Mouse (Mus musculus) testis, adult 2 months (tissue): Measurements from ENCODE around the gene Ralgds. TPM values are rescaled to one million over a fixed set of nuclear protein-coding genes. Genes with fewer than 3 reads are reported as not detected.

Source experiments
- H3K27ac ChIP-seq: fragments of 200-500 bp; 2 replicates; pipeline ENCODE4 v1.5.1; 2012; ENCODE audit warnings: low read depth, low read length; ENCODE audit not compliant: control insufficient read depth, insufficient read depth
- H3K27me3 ChIP-seq: fragments of 200-500 bp; 2 replicates; pipeline ENCODE4 v1.6.1; 2012; ENCODE audit warnings: mild to moderate bottlenecking, low read length, moderate library complexity; ENCODE audit not compliant: control insufficient read depth, insufficient read depth
- H3K36me3 ChIP-seq: fragments of 200-500 bp; 2 replicates; pipeline ENCODE4 v1.6.1; 2012; ENCODE audit warnings: mild to moderate bottlenecking, low read length; ENCODE audit not compliant: control insufficient read depth, insufficient read depth
- H3K4me1 ChIP-seq: fragments of 200-500 bp; 2 replicates; pipeline ENCODE4 v1.6.1; 2012; ENCODE audit warnings: low read length; ENCODE audit not compliant: control insufficient read depth, insufficient read depth
- H3K4me3 ChIP-seq: fragments of 200-500 bp; 2 replicates; pipeline ENCODE4 v1.5.1; 2012; ENCODE audit warnings: low read depth, mild to moderate bottlenecking, low read length, moderate library complexity, mixed read lengths; ENCODE audit not compliant: control insufficient read depth
- CTCF ChIP-seq: fragments of 200-500 bp; IDR thresholded peaks from 2 replicates; pipeline ENCODE4 v1.5.1; 2012; ENCODE audit warnings: low read depth, mild to moderate bottlenecking, inconsistent platforms, low read length, moderate library complexity; ENCODE audit not compliant: control insufficient read depth, insufficient read depth, insufficient replicate concordance
- POLR2A ChIP-seq: fragments of 200-500 bp; IDR thresholded peaks from 2 replicates; pipeline ENCODE4 v1.6.1; 2012; ENCODE audit warnings: low read depth, mild to moderate bottlenecking, inconsistent platforms, low read length, moderate library complexity; ENCODE audit not compliant: control insufficient read depth
- polyA plus RNA-seq: library from polyadenylated mRNA; depleted of rRNA; stranded (reverse); fragments of >200 nt; gene quantifications from 2 replicates; pipeline ENCODE4 v1.2.3, GENCODE M21; 2012

Gene Ralgds
- polyA plus RNA-seq, 1 experiment, result 147 TPM

DNA sequence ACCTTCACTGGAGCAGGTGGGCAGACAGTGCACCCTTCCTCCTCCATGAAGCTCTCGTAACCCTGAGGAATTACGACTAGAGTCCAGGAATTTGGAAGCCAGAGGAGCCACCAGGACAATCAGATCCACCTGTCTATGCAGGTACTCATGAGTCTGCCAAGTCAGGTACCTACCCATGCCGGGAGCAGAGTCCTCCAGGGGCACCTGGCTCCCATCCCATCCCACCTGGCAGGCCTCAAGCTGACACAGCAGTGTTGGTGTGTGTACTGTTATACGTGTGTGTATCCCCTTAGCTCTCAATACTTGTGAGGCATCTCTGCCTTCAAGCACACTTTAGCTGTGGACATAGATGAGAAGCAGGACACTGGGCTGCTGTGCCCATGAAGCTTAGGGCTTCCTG lies 9.2 kb downstream of the Ralgds start:
- TF ChIP-seq CTCF (no peak), POLR2A (no peak)
- no peak overlapping the region for H3K4me3 ChIP-seq
- no peaks in the 10 kb centered on the region for H3K27me3 ChIP-seq
- H3K36me3 ChIP-seq, result no peaks in the 10 kb centered on the region; the same call in 1 of the 2 replicates
- H3K27ac ChIP-seq, result no peak overlapping the region; the same call in 1 of the 2 replicates
- peaks cover 2% of the 10 kb centered on the region; the same call in 1 of the 2 replicates for H3K4me1 ChIP-seq

DNA sequence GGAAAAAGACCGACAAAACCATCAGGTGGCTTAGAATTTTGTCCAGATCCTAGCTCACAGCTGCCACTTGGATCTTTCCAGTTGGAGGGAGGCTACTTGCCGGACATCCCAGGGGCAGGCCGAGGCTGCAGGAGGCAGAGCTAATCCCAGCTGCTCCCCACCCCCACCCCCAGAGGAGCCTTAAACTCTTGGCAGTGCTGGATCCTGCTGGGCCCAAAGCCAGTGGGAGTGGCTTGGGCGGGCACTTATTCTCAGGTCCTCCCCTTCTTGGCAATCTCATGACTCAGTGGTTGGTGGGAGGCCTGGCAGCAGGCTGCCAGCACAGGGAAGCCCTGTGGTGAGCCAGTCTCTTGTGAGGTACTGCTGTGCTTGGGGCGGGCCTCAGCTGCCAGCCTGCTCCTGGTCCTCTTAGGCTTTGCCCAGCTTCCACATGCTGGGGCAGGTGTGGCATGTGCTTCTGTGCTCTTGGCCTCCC lies 10.8 kb downstream of the Ralgds start:
- H3K27me3 ChIP-seq, result no peaks in the 10 kb centered on the region
- H3K27ac ChIP-seq, result no peak overlapping the region; the same call in 1 of the 2 replicates
- no peaks in the 10 kb centered on the region; the same call in 1 of the 2 replicates for H3K36me3 ChIP-seq
- no peak overlapping the region for H3K4me3 ChIP-seq
- peaks cover 2% of the 10 kb centered on the region; the same call in 1 of the 2 replicates for H3K4me1 ChIP-seq
- TF ChIP-seq CTCF (no peak), POLR2A (no peak)

DNA sequence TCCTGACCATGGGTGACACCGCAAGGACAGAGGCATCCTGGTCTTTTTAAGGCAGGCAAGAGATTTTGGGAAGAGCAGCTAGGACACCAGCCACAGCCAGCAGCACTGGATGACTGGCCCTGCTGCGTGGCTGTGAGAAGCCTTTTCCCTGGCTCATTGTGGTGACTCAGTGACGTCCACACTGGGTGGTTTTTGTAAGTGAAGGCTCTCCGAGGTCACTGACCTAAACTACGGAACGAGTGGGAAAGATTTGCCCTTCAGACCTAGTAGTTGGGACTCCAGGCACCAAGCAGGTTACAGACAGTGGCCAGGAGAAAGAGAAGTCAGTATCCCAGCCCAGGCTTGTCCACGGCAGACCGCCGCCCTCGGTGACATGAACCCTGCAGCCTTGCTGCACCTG lies 11.5 kb downstream of the Ralgds start:
- H3K36me3 ChIP-seq, result no peaks in the 10 kb centered on the region; the same call in 1 of the 2 replicates
- TF ChIP-seq CTCF (no peak), POLR2A (no peak)
- H3K4me1 ChIP-seq, result peaks cover 2% of the 10 kb centered on the region; the same call in 1 of the 2 replicates
- H3K4me3 ChIP-seq, result no peak overlapping the region
- H3K27me3 ChIP-seq, result no peaks in the 10 kb centered on the region
- peak overlapping the region; percentile 9; the same call in 1 of the 2 replicates for H3K27ac ChIP-seq

DNA sequence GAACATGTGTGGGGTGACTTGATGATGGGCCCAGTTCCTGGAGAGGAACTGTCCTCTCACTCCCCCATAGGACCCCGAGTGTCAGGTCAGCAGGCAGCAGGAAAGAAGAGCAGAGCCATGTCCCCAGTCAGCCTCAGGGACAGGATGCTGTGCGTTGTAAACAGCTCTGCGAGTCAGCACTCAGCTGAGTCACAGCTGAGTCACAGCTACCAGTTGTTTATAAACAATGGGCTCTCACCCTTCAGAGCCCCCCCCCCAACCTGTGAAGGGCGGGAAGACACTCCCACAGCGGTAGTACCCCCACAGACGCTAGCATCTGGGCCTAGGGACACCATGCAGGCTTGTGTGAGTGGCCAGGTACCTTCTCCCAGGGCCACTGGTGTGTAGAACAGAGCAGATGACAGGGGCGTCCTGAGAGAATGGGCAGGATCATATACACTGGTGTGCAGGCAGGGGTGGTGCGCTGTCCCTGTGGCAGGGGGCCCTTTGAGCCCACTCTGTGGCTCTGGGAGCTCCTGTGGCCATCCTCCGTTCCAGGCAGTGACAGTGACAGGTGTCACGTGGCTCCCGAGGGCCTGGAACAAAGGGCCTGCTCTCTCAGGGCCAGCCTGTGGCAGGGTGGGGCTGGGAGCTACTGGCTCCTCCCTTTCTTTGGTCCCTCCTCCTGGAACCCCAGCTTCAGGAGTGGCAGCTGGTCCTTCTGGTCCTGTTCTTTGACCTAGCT lies 12.5 kb downstream of the Ralgds start:
- Histone ChIP-seq H3K27me3 (no peaks in the 10 kb centered on the region), H3K4me1 (peaks cover 3% of the 10 kb centered on the region; the same call in 1 of the 2 replicates), H3K27ac (peak overlapping the region; percentile 56), H3K36me3 (no peaks in the 10 kb centered on the region; the same call in 1 of the 2 replicates), H3K4me3 (no peak overlapping the region; the same call in 1 of the 2 replicates)
- TF ChIP-seq POLR2A, result no peak; the same call in 1 of the 2 replicates
- no peak for TF ChIP-seq CTCF

DNA sequence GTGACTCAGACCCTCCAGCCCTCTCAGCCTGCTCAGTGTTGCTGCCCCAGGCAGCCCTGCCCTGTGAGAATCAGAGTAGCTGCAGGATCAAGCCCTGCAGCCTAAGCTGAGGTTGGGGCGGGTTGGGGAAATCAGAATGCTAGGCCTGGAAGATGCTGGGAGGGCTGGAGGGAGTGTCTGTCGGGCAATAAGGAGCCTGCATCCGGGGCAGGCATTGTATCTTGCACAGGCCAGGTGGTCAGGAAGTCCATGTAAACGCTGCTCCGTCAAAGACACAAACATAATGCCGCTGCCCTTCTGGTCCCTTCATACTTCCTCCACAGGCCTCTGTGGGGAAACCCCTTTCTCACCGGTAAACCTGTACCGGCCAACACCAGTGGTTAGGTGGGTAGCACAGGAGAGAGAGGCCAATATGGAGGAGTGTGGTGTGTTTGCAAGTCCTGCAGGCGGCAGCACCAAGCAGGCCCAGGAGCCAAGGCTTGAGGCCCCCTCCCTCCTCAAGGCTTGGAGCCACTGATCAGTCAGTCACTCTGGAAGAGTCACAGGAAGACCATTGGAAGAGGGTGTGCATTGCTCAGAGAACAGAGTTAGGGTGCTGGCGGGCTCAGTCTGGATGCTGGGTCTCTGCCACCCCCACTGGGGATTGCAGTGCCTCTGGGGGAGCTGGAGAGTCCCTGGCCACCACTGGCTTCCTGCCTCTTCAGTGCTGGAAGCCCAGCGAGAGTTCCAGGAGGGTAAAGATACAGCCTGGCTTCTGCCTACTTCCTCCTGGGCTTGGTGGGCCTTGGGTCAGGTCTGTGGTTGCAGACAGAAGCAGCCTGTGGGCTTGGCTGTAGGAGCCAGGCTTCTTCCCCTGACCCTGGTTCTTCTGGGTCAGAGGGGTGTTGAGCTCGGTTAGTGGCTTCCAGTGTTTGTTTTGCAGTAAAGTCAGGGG lies 13.3 kb downstream of the Ralgds start:
- H3K27ac ChIP-seq, result peak overlapping the region; percentile 10
- peaks cover 4% of the 10 kb centered on the region; the same call in 1 of the 2 replicates for H3K4me1 ChIP-seq
- H3K27me3 ChIP-seq, result no peaks in the 10 kb centered on the region
- H3K36me3 ChIP-seq, result no peaks in the 10 kb centered on the region; the same call in 1 of the 2 replicates
- TF ChIP-seq CTCF, result no peak
- TF ChIP-seq POLR2A, result no peak
- H3K4me3 ChIP-seq, result no peak overlapping the region

DNA sequence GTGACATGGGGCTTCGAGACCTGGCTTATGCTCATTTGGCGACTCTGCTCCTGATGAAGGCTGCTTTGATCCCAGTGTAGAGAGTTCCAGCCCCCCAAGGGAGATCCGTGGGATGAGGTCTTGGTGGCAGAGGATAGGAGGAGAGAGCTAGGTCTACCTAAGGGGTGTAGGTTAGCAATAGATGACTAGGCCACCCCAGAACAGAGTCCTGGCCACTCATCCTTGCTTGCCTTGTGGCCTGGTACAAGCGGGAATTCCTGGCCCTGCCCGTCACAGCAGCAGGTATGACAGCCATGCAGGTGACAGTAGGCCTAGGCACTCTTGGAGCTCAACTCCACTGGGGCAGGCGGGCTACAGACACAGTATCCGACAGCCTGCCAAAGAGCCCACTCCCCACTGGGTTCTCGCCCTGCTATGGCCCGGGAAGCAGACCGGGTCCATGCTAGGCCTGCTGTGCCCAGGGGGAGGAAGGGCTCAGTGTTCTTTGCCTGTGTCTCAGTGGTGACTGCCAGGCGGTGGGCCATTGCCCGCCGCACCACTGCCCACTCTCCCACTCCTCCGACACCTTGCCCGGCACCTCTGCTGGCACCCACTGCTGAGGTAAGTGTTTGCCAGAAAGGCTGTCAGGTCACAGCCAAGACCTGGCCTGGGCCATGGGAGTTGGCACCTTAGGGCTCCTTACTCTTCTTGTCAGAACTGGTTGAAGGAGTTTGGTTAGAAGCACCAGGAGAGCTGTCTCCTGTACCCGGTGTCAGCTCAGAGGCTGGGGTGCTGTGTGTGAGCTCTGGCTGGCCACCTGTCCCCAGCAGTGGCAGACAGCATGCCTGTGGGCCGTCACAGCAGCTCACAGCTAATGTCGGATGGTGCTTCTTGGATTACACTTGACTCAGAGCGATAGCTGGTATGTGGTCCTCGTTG lies 14.8 kb downstream of the Ralgds start:
- H3K27me3 ChIP-seq, result no peaks in the 10 kb centered on the region
- no peak overlapping the region for H3K4me3 ChIP-seq
- peaks cover 8% of the 10 kb centered on the region; the same call in 1 of the 2 replicates for H3K4me1 ChIP-seq
- H3K36me3 ChIP-seq, result no peaks in the 10 kb centered on the region; the same call in 1 of the 2 replicates
- TF ChIP-seq POLR2A, result no peak
- H3K27ac ChIP-seq, result no peak overlapping the region
